Mouse (Mus musculus) spleen, adult 2 months (tissue): ENCODE data around the gene Etv1. TPM values are rescaled to one million over a fixed set of nuclear protein-coding genes. Genes with fewer than 3 reads are reported as not detected.
"Not testable (repeated sequence)": the region's sequence is repeated elsewhere in the genome, so short reads cannot be mapped to it uniquely, and the experiment has no call there.

ENCODE experiments used
- DNase-seq, 2 experiments: peaks; one replicate each; pipeline versions ENCODE4 v3.0.0 to v3.0.0-alpha.2; 2012 to 2021; ENCODE audit warnings: low spot score in 2 of 2, low read depth in 1 of 2
- H3K27ac ChIP-seq: fragments of 200-500 bp; 2 replicates; pipeline ENCODE4 v1.5.1; 2012; ENCODE audit warnings: low read length, inconsistent platforms; ENCODE audit not compliant: insufficient read depth
- H3K27me3 ChIP-seq: fragments of 200-500 bp; 2 replicates; pipeline ENCODE4 v1.6.1; 2012; ENCODE audit warnings: mild to moderate bottlenecking, moderate library complexity, low read length, inconsistent platforms; ENCODE audit not compliant: control insufficient read depth, insufficient read depth
- H3K36me3 ChIP-seq: fragments of 200-500 bp; 2 replicates; pipeline ENCODE4 v1.6.1; 2012; ENCODE audit warnings: mild to moderate bottlenecking, low read length, inconsistent platforms; ENCODE audit not compliant: control insufficient read depth, insufficient read depth
- H3K4me1 ChIP-seq: fragments of 200-500 bp; 2 replicates; pipeline ENCODE4 v1.6.1; 2011; ENCODE audit warnings: inconsistent platforms; ENCODE audit not compliant: control insufficient read depth, insufficient read depth, insufficient read length
- H3K4me3 ChIP-seq: fragments of 200-500 bp; 2 replicates; pipeline ENCODE4 v1.5.1; 2011; ENCODE audit warnings: mild to moderate bottlenecking, inconsistent platforms; ENCODE audit not compliant: insufficient read depth, insufficient read length; ENCODE audit errors: extremely low read depth
- CTCF ChIP-seq: fragments of 200-500 bp; IDR thresholded peaks from 2 replicates; pipeline ENCODE4 v1.5.1; 2011; ENCODE audit warnings: mild to moderate bottlenecking, inconsistent platforms; ENCODE audit not compliant: insufficient read depth, insufficient read length, insufficient replicate concordance; ENCODE audit errors: extremely low read depth
- POLR2A ChIP-seq: fragments of 200-500 bp; IDR thresholded peaks from 2 replicates; pipeline ENCODE4 v1.6.1; 2011; ENCODE audit warnings: low read depth, low read length, inconsistent platforms
- WGBS: fragments of 180-500 bp; shearing (Covaris S2); methylation state at CpG from one replicate; pipeline ENCODE4 v1.1.7; 2018; 5-methylcytosine and 5-hydroxymethylcytosine counted together
- polyA plus RNA-seq: library from polyadenylated mRNA; depleted of rRNA; stranded (reverse); fragments of >200 nt; gene quantifications from 2 replicates; pipeline ENCODE4 v1.2.3, GENCODE M21; 2012

Etv1 gene
- polyA plus RNA-seq, 1 experiment = 1.5 TPM

- Histone ChIP-seq H3K36me3 (no peaks in the 10 kb centered on the region), H3K27me3 (no peaks in the 10 kb centered on the region), H3K27ac (no peak overlapping the region), H3K4me3 (no peak overlapping the region), H3K4me1 (no peaks in the 10 kb centered on the region)
- DNase-seq = no peak
- no peak for TF ChIP-seq CTCF
- no peak for TF ChIP-seq POLR2A
- 95% methylated on average over 3 of the region's 3 CpGs for WGBS
Observed at GRCm38 (mm10) chr12:38816235-38816634, 37.1 kb downstream of the Etv1 start.

DNA sequence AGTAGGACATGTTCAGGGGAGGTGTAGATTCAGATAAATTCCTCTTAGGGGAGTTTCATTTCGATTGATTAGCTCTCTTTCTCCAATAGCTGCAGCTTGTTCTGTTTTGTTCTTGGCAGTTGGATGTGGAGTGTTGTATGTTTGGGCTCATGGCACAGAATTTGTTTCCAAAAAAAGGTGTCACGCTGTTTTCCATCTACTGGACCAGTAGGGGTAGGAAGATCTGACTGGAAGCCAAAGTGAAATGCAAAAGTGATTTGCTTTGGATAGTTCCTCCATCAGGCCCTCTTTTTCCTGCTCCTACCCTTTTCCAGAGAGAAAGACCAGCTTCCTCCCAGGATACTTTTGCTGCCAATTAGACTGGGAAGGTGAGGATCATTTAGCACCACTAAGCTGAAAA is 39.1 kb downstream of the Etv1 start:
- no peaks in the 10 kb centered on the region for H3K36me3 ChIP-seq
- H3K4me3 ChIP-seq = no peak overlapping the region
- no peaks in the 10 kb centered on the region for H3K4me1 ChIP-seq
- 88% methylated on average over 2 of the region's 2 CpGs for WGBS
- TF ChIP-seq CTCF (no peak), POLR2A (no peak)
- DNase-seq = no peak
- H3K27me3 ChIP-seq = no peaks in the 10 kb centered on the region
- no peak overlapping the region for H3K27ac ChIP-seq

GRCm38 (mm10) chr12:38820642-38821041 is 41.5 kb downstream of the Etv1 start:
- H3K4me3 ChIP-seq = no peak overlapping the region
- H3K27me3 ChIP-seq = no peaks in the 10 kb centered on the region
- WGBS = 91% methylated on average over 4 of the region's 4 CpGs
- no peak for DNase-seq
- H3K4me1 ChIP-seq = no peaks in the 10 kb centered on the region
- no peak for TF ChIP-seq POLR2A
- no peak for TF ChIP-seq CTCF
- no peaks in the 10 kb centered on the region for H3K36me3 ChIP-seq
- no peak overlapping the region for H3K27ac ChIP-seq

GRCm38 (mm10) chr12:38824405-38824804 is 45.2 kb downstream of the Etv1 start:
- H3K4me1 ChIP-seq = no peaks in the 10 kb centered on the region
- WGBS = 93% methylated on average over 10 of the region's 10 CpGs
- no peak overlapping the region for H3K27ac ChIP-seq
- no peaks in the 10 kb centered on the region for H3K27me3 ChIP-seq
- no peak overlapping the region for H3K4me3 ChIP-seq
- TF ChIP-seq POLR2A = no peak
- TF ChIP-seq CTCF = no peak
- DNase-seq = no peak
- no peaks in the 10 kb centered on the region for H3K36me3 ChIP-seq

DNA sequence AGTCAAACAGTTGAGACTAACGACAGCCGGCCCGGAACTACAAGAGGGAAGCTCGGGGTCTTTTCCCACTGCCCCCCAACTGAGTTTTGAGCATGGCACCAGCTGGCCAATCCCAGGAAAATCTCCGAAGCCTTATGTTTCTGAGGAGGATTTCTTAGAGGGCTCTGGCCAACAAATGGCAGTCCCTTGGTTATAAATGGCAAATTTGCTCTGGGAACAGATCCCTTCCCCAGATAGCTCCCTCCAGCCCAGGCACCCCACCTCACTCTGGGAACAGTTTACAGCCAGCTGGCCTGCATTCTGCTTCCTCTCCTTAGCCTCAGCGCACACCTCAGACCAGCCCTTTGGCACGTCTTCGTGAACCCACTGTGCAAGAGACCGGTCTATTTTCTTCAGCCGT is 53.8 kb downstream of the Etv1 start:
- no peak for TF ChIP-seq POLR2A
- no peak for TF ChIP-seq CTCF
- Histone ChIP-seq H3K36me3 (no peaks in the 10 kb centered on the region), H3K4me1 (no peaks in the 10 kb centered on the region), H3K4me3 (no peak overlapping the region), H3K27me3 (no peaks in the 10 kb centered on the region), H3K27ac (no peak overlapping the region)
- WGBS = 95% methylated on average over 10 of the region's 10 CpGs
- DNase-seq = no peak

- no peak overlapping the region for H3K4me3 ChIP-seq
- H3K4me1 ChIP-seq = no peaks in the 10 kb centered on the region
- no peaks in the 10 kb centered on the region for H3K27me3 ChIP-seq
- TF ChIP-seq CTCF (no peak), POLR2A (no peak)
- WGBS = 91% methylated on average over 4 of the region's 4 CpGs
- no peak overlapping the region for H3K27ac ChIP-seq
- H3K36me3 ChIP-seq = no peaks in the 10 kb centered on the region
- DNase-seq = no peak
Observed at GRCm38 (mm10) chr12:38834581-38834980, 55.4 kb downstream of the Etv1 start.

- not testable (repeated sequence) for H3K4me1 ChIP-seq, H3K27ac ChIP-seq, DNase-seq, H3K36me3 ChIP-seq, H3K27me3 ChIP-seq, H3K4me3 ChIP-seq
- WGBS = 90% methylated on average over 8 of the region's 8 CpGs
Observed at GRCm38 (mm10) chr12:38834986-38835385, 55.8 kb downstream of the Etv1 start.
